Mouse (Mus musculus): ENCODE results near the gene Pfas.

Gene Pfas

DNA sequence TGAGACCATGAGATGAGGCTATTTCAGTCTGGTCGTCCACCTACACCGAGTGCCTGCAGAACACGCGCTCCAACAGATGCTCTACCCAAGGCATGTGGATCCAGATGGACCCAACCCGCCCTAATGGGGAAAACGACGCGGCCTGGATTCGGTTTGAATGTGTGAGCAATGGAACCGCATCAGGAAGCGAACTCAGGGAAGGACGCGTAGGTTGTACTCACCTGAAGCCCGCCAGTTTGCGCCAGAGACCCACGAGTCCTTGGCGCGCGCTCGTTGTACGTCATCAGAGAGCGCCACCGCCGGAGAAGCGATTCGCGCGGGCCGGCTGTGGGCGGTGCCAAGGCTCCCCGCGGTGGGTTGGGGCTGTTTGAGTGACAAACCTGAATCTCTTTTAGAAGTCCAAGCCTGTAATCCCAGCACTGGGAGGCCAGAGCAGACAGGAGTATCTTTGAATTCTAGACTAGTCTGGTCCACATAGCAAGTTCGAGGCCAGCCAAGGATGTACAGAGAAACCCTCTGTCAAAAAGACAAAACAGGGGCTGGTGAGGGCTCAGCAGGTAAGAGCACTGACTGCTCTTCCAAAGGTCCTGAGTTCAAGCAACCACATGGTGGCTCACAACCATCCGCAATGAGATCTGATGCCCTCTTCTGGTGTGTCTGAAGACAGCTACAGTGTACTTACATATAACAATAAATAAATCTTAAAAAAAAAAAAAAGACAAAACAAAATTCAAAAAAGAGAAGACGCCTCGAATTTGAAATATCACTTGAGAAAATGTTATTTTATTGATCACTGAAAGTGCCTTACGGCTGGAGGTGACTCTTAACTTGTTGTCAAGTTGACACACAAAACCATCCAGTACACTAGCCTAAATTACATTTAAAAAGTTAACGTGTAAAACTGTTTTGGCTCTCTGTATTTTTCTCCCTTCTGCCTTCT is at the start of gene Pfas:
Gene Pfas (minus strand): TSS at position 279 of the 940 bp plus-strand sequence.
- peak; percentile 86 to 96 for DNase-seq

DNA sequence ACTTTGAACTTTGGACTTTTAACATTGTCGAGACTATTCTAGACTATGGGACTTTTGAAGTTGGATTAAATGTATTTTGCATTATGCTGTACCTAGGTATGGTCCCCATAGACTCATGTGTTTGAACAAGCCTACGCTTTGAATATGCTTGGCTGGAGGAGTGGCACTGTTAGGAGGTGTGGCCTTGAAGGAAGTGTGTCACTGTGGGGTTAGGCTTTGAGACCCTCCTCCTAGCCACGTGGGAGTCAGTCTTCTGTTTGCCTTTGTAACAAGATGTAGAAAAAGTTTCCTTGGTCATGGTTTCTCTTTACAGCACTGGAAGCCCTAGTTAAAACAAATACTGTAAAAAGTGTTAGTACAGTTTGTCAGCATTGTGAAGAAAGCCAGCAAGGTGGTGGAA is 45.6 kb upstream of the Pfas start:
- DNase-seq: no peak

- no peak for DNase-seq
These were observed 44.7 kb upstream of the Pfas start for GRCm38 (mm10) chr11:69052824-69053421.

DNA sequence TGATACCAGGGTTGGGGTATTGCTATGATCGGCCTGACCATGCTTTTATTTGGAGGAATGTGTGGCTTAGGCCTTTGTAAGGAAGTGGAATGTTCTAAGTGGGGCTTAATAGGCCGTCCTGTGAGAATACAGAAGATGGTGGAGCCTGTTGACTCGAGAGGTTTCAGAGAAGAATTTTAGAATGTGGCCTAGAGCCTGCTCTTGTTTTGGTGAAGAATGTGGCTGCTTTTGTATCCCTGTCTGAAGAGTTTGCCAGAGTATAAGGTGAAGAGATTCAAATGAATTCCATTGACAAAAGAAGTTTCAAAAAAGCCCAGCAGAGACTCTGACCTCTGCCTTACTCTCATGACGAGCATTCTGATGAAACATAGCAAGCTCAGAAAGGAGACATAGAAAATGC is 43.5 kb upstream of the Pfas start:
- no peak for DNase-seq

DNA sequence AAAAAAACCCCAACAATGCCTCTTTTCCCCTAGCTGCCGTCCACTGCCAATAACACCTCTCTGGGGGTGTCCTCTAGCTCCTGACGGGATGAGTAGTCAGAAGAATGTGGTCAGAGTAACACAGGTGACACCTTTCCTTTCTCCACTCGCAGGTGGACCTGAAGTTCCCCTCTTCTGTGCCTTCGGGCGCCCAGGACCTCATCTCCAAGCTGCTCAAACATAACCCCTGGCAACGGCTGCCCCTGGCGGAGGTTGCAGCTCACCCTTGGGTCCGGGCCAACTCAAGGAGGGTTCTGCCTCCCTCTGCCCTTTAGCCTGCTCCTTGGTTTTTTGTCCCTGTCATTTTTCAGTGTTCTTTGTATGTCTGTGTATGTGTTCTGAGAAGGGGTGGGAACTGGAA is 42.5 kb upstream of the Pfas start:
- DNase-seq: peak in 1 of 2 experiments; percentile 43

DNA sequence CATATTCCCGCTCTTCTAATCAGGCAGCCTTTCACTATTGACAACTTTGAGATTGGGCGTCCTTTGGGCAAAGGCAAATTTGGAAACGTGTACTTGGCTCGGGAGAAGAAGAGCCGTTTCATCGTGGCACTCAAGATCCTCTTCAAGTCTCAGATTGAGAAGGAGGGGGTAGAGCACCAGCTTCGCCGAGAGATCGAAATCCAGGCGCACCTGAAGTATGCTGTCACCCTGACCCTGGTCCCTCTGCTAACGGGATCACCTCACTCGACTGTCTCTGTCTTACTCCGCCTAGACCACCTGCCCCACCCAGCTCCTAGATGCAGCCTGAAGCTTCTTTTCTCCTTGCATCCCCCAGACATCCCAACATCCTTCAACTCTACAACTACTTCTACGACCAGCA is 39.9 kb upstream of the Pfas start:
- no peak for DNase-seq

DNA sequence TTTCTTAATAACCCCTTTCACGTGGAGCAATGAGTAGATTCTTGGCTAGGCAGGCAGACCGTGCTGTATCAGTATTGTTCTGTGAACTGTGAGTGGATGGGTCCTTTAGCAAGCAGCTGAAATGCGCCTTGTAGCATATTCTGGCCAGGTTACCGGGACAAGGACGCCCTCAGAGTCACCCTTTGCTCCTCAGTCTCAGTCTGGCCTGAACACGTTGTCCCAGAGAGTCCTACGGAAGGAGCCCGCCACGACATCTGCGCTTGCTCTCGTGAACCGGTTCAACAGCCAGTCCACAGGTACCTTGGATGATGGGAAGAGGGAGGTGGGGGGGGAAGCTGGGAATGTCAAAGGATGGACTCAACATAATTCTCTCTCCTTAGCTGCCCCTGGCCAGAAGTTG is 39.3 kb upstream of the Pfas start:
- DNase-seq: no peak

- no peak for DNase-seq
These were observed 38.1 kb upstream of the Pfas start for GRCm38 (mm10) chr11:69046395-69046774.

GRCm38 (mm10) chr11:69045531-69046394 is 37.5 kb upstream of the Pfas start, which contains the start of gene Aurkb:
Gene Aurkb (plus strand): TSS chr11:69045647.
- DNase-seq: peak; percentile 90 to 93

DNA sequence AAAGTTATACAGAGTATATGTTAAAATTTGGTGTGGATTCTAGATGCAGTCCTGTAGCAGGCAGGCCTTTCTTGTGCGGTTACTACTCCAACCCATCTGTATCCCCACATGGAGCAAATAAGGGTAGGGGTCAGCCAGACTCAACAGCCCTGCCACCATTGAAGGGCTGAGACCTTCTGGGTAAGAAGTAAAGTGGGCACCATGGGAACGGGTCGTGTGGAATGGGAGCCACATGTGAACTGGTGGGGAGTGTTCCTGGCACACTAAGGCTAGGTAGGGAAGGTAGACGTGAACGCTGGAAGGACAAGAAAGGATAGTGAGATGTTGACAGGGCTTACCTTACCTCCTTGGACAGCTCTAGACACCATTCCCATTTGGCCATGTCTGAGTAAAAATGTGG is 29.9 kb upstream of the Pfas start:
- DNase-seq: no peak

DNA sequence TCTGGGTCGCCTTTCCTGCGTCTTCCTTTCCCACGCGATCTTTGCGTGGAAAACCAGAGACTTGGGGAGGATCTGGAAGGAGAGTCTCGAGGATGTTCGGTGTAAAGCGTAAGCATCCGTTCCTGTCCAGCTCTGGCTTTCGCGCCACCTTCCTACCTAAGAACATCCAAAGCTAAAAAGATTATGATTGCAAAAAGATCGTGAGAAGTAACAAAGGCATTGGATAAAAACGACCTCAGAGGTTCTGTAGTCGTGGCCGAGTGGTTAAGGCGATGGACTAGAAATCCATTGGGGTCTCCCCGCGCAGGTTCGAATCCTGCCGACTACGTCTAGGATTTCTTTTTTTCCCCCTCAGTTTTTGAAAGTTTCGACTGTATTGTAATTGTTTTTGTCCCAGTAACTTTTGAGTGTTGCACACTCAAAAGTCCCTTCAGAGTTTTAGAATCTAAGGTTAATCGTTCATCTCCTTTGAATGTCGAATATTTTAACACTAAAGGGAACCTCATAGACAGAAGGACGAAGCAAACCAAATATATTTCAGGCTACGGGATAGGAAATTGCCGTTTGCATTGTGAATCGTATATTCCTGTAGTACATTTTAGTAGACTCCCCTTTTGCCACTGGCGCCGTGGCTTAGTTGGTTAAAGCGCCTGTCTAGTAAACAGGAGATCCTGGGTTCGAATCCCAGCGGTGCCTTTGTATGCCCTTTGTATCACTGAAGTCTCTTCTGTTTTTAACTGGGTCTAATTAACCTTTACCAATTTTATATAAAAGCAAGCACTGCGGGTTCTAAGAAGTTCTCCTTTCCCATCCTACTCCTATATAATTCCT is 29.2 kb upstream of the Pfas start:
- DNase-seq: peak; percentile 84 to 86

- peak; percentile 87 to 91 for DNase-seq
These were observed 28.4 kb upstream of the Pfas start for GRCm38 (mm10) chr11:69036486-69037230.

- peak; percentile 91 to 94 for DNase-seq
These were observed 27.6 kb upstream of the Pfas start for GRCm38 (mm10) chr11:69035849-69036248.

DNA sequence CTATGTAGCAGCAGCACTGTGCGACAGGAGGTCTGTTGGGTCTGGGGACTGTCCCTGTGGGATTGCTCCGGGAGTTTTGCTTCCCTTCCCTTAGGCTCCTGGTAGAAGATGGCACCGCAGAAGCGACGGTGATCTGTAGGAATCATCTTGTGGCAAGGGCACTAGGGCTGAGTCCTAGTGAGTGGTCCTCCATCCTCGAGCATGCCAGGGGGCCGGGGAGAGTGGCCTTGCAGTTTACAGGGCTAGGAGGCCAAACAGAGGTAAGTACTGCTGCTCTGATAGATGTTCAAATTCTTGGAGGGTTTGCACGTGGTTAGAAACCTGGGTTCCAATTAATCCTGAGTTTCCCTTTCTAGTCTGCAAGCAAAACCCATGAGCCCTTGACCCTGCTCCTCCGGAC is 27.2 kb upstream of the Pfas start:
- no peak for DNase-seq

DNA sequence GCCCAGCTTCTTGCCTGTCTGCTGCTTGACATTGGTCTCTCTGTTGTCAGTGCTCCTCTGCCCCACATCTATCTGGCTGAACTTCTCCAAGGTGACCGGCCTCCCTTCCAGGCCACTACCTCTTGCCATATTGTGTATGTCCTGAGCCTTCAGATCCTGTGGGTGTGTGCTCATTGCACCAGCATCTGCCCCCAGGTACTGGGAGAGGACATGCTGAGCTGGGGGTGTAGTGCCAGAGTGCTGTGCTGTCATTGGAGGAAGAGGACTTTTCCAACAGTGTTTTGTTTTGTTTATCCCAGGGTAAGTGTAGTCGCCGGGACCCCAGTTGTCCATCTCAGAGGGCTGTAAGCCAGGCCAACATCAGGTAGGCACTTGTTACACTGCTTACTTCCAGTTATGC is 26.3 kb upstream of the Pfas start:
- DNase-seq: no peak

DNA sequence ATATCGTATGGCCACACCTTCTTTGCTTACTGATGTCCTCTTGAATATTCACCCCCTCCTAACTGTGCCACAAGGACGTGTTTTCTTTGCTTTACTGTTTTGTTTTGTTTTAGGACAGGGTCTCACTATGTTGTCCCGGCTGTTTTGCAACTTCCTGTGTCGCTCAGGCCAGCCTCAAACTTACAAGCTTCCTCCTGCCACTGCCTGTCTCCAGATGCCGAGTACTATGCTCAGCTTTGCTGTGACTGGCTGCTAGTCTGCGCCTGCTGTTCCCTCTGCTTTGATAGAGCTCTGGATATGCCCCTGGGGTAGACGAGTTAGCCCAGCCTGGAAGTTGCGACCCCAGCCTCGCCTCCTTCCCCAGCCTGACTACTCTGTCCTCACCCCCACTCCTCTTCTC is 25.3 kb upstream of the Pfas start:
- no peak for DNase-seq

DNA sequence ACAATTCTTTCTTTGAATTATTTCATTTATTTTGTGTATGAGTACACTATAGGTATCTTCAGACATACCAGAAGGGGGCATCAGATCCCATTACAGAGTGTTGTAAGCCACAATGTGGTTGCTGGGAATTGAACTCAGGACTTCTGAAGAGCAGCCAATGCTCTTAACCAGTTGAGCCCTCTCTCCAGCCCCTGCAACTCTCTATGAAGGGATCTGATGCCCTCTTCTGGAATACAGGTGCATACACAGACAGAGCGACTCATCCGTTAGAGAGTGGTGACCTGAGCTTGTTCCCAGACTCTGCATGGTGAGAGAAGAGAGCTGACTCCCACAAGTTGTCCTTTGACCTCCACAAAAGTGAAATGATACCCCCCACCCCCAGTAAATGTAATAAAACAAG is 20.5 kb upstream of the Pfas start:
- no peak for DNase-seq

GRCm38 (mm10) chr11:69026562-69026961 is 18.3 kb upstream of the Pfas start:
- DNase-seq: no peak

DNA sequence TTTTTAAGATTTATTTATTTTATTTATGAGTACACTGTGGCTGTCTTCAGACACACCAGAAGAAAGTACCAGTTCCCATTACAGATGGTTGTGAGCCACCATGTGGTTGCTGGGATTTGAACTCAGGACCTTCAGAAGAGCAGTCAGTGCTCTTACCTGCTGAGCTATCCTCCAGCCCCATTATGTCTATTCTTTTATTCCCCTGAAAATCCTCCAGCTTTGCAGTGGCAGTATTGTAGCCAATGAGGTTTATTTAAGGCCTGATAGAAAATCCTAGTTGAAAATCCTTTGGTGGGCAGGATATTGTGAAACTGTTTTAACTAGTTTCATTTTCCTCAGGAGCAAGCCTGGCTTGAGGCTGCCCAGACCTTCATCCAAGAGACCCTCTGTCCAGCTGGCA is 12.4 kb upstream of the Pfas start:
- DNase-seq: no peak

- no peak for DNase-seq
These were observed 8.5 kb upstream of the Pfas start for GRCm38 (mm10) chr11:69016755-69017154.

GRCm38 (mm10) chr11:69015644-69016441 is 7.6 kb upstream of the Pfas start, which contains the start of gene Ctc1:
Gene Ctc1 (plus strand): TSS chr11:69015911.
- peak; percentile 91 to 93 for DNase-seq

Data from kidney, postnatal 36 days (tissue).